Mouse (Mus musculus) skeletal muscle tissue, postnatal 0 days (tissue): Measurements from ENCODE around the gene Xpa. TPM values are rescaled to one million over a fixed set of nuclear protein-coding genes. Genes with fewer than 3 reads are reported as not detected.

ENCODE experiments used
- polyA plus RNA-seq: library from polyadenylated mRNA; unstranded; fragments of >200 nt; fragmentation: Nextera tagmentation; extraction: Ambion mirVana; gene quantifications from 2 replicates; pipeline ENCODE4 v1.2.1, GENCODE M21; 2015

The Xpa gene
- 21.1 and 21.2 TPM in 2 replicates for polyA plus RNA-seq

GRCm38 (mm10) chr4:46195781-46196487 is at the start of gene Xpa:
Gene Xpa, minus strand, starts transcription at chr4:46196311.

GRCm38 (mm10) chr4:46138287-46139222 is 57.6 kb downstream of the Xpa start, which contains the start of the genes Ncbp1 and Tstd2:
Gene Ncbp1, plus strand, starts transcription at chr4:46138613.
Gene Tstd2, minus strand, starts transcription at chr4:46138694.

Other genes starting within 250 kb of the Xpa start
- 15.3 and 16.9 TPM in 2 replicates for gene Tdrd7, start 231.0 kb downstream of the Xpa start, polyA plus RNA-seq
- 204 and 208 TPM in 2 replicates for gene Tmod1, start 157.4 kb downstream of the Xpa start, polyA plus RNA-seq
- 20.8 and 21.6 TPM in 2 replicates for gene Ncbp1, start 57.7 kb downstream of the Xpa start, polyA plus RNA-seq
- 14.1 and 14.6 TPM in 2 replicates for gene Tstd2, start 57.6 kb downstream of the Xpa start, polyA plus RNA-seq
- gene Foxe1, start 147.3 kb upstream of the Xpa start, polyA plus RNA-seq = not detected in 2 replicates
- gene Trmo, start 193.1 kb upstream of the Xpa start, polyA plus RNA-seq = 3.8 and 4.5 TPM in 2 replicates
- gene Hemgn, start 217.2 kb upstream of the Xpa start, polyA plus RNA-seq = 0.15 and 0.17 TPM in 2 replicates